Mouse (Mus musculus) forebrain, embryonic 14.5 days (tissue): ENCODE results near the gene Ndufa10. TPM values are rescaled to one million over a fixed set of nuclear protein-coding genes. Genes with fewer than 3 reads are reported as not detected.
A peak's percentile ranks its signal among the peaks of the same experiment; 100 is the strongest.

ENCODE experiments used
- ATAC-seq: fragments of 200-750 bp; cut with Nextera tagmentation; 2 replicates; pipeline ENCODE4 v1.8.0; 2017; ENCODE audit warnings: mild to moderate bottlenecking, moderate library complexity
- DNase-seq: peaks from one replicate; pipeline ENCODE4 v3.0.0-alpha.2; 2015; ENCODE audit warnings: low spot score
- H3K27ac ChIP-seq: fragments of 300-500 bp; sonication (generic); 2 replicates; pipeline ENCODE4 v1.5.1; 2014; ENCODE audit warnings: low read depth, mild to moderate bottlenecking, control low read depth, low read length, moderate library complexity
- H3K27me3 ChIP-seq: fragments of 300-500 bp; sonication (generic); replicated peaks from 2 replicates; pipeline ENCODE4 v1.6.1; 2014; ENCODE audit warnings: low read length, control low read depth, mixed read lengths; ENCODE audit not compliant: control insufficient read depth, insufficient read depth
- H3K36me3 ChIP-seq: fragments of 300-500 bp; sonication (generic); 2 replicates; pipeline ENCODE4 v1.6.1; 2014; ENCODE audit warnings: low read length, control low read depth; ENCODE audit not compliant: control insufficient read depth, insufficient read depth
- H3K4me1 ChIP-seq: fragments of 300-500 bp; sonication (generic); 2 replicates; pipeline ENCODE4 v1.6.1; 2014; ENCODE audit warnings: antibody characterized with exemption, low read length, control low read depth; ENCODE audit not compliant: control insufficient read depth, insufficient read depth
- H3K4me2 ChIP-seq: fragments of 300-500 bp; sonication (generic); 2 replicates; pipeline ENCODE4 v1.6.1; 2014; ENCODE audit warnings: mild to moderate bottlenecking, control low read depth, low read length
- H3K4me3 ChIP-seq: fragments of 300-500 bp; sonication (generic); 2 replicates; pipeline ENCODE4 v1.5.1; 2014; ENCODE audit warnings: low read depth, low read length, control low read depth
- H3K9ac ChIP-seq: fragments of 300-500 bp; sonication (generic); 2 replicates; pipeline ENCODE4 v1.6.1; 2014; ENCODE audit warnings: mild to moderate bottlenecking, low read length, control low read depth, moderate library complexity
- H3K9me3 ChIP-seq: fragments of 300-500 bp; sonication (generic); replicated peaks from 2 replicates; pipeline ENCODE4 v1.6.1; 2016; ENCODE audit warnings: low read length, control low read depth, mixed read lengths; ENCODE audit not compliant: control insufficient read depth
- WGBS: fragments of 180-500 bp; shearing (Covaris S2); extraction: QIAGEN DNeasy Blood & Tissue Kit; methylation state at CpG from one replicate; pipeline ENCODE4 v1.1.7; 2014; 5-methylcytosine and 5-hydroxymethylcytosine counted together
- polyA plus RNA-seq: library from polyadenylated mRNA; unstranded; fragments of >200 nt; fragmentation: Nextera tagmentation; extraction: Ambion mirVana; gene quantifications from 2 replicates; pipeline ENCODE4 v1.2.1, GENCODE M21; 2014

Gene Ndufa10
- polyA plus RNA-seq, 1 experiment from 2014 or later, result 311 TPM

DNA sequence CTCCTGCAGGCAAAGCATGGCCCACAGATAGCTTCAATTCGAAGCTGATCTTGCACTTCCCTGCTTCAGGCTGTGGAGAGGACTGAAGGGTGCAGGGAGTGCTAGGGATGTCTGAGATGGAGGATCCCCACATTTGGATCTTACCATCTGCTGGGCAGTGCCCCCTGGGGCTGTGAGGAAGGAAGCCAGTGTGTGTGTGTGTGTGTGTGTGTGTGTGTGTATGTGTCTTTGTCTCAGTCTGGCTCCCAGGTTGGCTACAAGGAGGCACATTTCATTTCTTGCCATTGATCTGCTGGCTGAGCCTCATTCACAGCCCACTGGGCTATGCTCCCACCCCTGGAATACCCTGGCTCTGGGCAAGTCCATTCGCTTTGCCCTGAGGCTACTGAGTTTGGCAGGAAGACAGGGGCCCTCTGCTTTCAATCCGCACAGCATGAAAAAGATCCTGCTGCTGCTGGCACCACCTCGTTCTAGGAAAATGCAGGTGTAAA lies 36.8 kb downstream of the Ndufa10 start:
- ATAC-seq, result peak; percentile 79

DNA sequence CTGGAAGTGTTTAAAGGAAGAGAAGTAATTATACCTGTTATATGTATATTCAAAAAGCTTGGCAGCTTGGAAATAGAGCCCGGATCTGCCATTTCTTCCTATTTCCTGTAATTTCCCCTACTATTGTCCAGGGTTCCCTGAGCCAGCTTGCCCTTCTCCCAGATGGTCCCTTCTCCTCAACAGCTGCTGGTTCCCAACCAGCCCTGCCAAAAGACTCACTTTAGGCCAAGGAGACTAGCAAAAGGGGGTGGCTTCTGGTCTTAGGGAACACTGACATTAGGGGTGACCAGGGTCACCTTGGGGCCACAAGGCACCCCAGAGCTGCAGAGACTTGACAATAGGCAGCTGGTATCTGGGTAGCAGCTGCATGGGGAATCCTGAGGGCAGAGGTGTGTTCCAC lies 38.7 kb downstream of the Ndufa10 start:
- H3K4me2 ChIP-seq, result no peak overlapping the region
- no peak overlapping the region for H3K4me3 ChIP-seq
- WGBS, result 95% methylated on average over 1 of the region's 1 CpGs
- no peak for ATAC-seq
- no peak overlapping the region for H3K27ac ChIP-seq
- no peak for DNase-seq
- H3K4me1 ChIP-seq, result peaks cover 26% of the 10 kb centered on the region; the same call in 1 of the 2 replicates
- no peak overlapping the region for H3K9ac ChIP-seq
- H3K9me3 ChIP-seq, result no peaks in the 10 kb centered on the region
- peaks cover 11% of the 10 kb centered on the region for H3K36me3 ChIP-seq
- H3K27me3 ChIP-seq, result no peaks in the 10 kb centered on the region

More for the DNA sequence above, 36.8 kb downstream of the Ndufa10 start:
- H3K27ac ChIP-seq, result peak overlapping the region; percentile 44; the same call in 1 of the 2 replicates
- H3K4me3 ChIP-seq, result no peak overlapping the region
- DNase-seq, result peak; percentile 70
- no peak overlapping the region for H3K4me2 ChIP-seq
- H3K9me3 ChIP-seq, result no peaks in the 10 kb centered on the region
- no peaks in the 10 kb centered on the region for H3K27me3 ChIP-seq
- peaks cover 23% of the 10 kb centered on the region; the same call in 1 of the 2 replicates for H3K4me1 ChIP-seq
- 30% methylated on average over 4 of the region's 4 CpGs for WGBS
- peaks cover 26% of the 10 kb centered on the region for H3K36me3 ChIP-seq
- no peak overlapping the region for H3K9ac ChIP-seq

DNA sequence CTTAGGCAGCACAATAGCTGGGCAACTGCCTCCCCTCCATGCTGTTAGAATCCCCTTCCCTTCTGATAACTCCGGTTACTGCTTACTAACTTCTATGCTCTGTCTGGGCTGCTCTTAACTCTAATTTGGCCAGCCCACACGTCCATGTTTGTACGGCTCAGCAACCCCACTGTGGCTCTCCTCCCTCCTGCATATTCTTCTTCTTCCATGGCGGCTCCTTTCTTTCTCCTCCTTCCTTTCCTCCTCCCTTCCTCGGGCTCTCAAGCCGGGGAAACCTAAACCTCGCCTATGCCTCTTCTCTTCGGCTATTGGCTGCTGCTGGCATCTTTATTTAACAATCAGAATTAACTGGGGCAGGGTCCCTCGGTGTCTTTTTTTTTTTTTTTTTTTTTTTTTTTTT lies 40.9 kb downstream of the Ndufa10 start:
- no peak overlapping the region for H3K4me2 ChIP-seq
- 78% methylated on average over 9 of the region's 9 CpGs for WGBS
- no peak overlapping the region for H3K4me3 ChIP-seq
- H3K27ac ChIP-seq, result no peak overlapping the region
- ATAC-seq, result no peak
- peaks cover 19% of the 10 kb centered on the region; the same call in 1 of the 2 replicates for H3K4me1 ChIP-seq
- no peaks in the 10 kb centered on the region for H3K36me3 ChIP-seq
- no peaks in the 10 kb centered on the region for H3K27me3 ChIP-seq
- H3K9me3 ChIP-seq, result no peaks in the 10 kb centered on the region
- no peak for DNase-seq
- H3K9ac ChIP-seq, result no peak overlapping the region

DNA sequence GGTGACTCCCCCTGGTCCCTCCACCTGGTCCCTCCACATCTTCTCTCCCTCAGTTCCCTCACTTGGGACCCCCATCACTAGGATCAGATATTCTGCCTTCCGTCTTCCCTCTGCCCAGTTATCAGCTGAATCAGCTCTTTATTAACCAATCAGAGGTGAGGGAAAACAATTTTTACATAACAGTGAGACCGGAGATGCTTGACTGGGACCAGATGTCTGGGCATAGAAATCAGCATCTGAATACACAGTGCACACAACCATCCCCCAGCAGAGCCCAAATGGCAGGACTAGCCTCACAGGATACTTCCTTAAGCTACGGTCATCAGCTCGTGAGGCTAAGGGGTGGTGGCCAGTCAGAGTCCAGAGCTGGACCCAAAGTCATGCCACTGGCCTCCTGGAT lies 41.6 kb downstream of the Ndufa10 start:
- ATAC-seq, result 0 out of 2 replicates have a peak, but pooled peaks have one; percentile 45
- no peak overlapping the region for H3K27ac ChIP-seq

DNA sequence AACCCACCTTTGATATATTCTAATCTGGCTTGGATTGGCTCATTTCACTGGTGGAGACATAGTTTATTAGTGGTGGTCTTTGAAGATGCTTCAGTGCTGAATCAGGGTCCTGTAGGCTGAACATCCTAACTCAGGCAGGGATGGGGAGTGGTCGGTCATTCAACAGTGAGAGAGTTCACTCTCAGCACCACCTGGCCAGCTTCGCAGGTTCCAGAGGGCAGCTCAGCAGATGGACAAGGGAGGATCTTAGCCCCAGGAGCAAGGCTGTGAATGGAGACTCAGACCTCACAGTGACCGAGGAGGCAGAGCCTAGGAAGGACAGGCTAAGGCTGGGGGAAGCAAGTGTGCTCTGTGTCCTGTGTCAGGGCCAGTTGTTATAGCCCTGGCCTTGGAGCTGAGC lies 42.2 kb downstream of the Ndufa10 start:
- Histone ChIP-seq H3K9me3 (no peaks in the 10 kb centered on the region), H3K27me3 (no peaks in the 10 kb centered on the region), H3K36me3 (no peaks in the 10 kb centered on the region), H3K4me1 (peaks cover 6% of the 10 kb centered on the region; the same call in 1 of the 2 replicates), H3K9ac (no peak overlapping the region), H3K4me3 (no peak overlapping the region), H3K4me2 (no peak overlapping the region), H3K27ac (no peak overlapping the region)
- 81% methylated on average over 3 of the region's 3 CpGs for WGBS
- DNase-seq (no peak), ATAC-seq (no peak)

More for the DNA sequence above, 41.6 kb downstream of the Ndufa10 start:
- no peaks in the 10 kb centered on the region for H3K27me3 ChIP-seq
- no peak overlapping the region for H3K9ac ChIP-seq
- peaks cover 12% of the 10 kb centered on the region; the same call in 1 of the 2 replicates for H3K4me1 ChIP-seq
- WGBS, result 57% methylated on average over 4 of the region's 4 CpGs
- H3K36me3 ChIP-seq, result no peaks in the 10 kb centered on the region
- peak; percentile 39 for DNase-seq
- no peak overlapping the region for H3K4me2 ChIP-seq
- no peaks in the 10 kb centered on the region for H3K9me3 ChIP-seq
- H3K4me3 ChIP-seq, result no peak overlapping the region

DNA sequence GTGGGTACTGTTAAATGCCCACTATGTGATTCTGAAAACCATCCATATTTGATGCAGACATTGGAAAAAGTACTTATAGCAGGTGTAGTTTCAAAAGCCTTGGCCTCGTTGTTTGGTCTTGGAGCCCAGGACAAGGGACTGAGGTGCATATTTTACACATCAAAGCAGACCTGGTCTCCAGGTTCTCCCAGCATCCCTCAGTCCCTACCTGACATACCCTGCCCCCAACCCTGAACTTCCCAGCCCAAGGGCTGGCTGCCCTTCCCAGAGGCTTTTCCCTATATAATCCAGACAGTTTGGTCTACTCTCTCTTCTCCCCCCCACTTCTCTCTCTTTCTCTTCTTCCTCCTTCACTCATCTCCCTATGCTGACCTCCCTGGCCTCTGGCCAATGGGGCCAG lies 42.7 kb downstream of the Ndufa10 start:
- Histone ChIP-seq H3K4me1 (peaks cover 6% of the 10 kb centered on the region; the same call in 1 of the 2 replicates), H3K4me3 (no peak overlapping the region), H3K36me3 (no peaks in the 10 kb centered on the region), H3K9me3 (no peaks in the 10 kb centered on the region), H3K27ac (no peak overlapping the region), H3K27me3 (no peaks in the 10 kb centered on the region), H3K9ac (no peak overlapping the region), H3K4me2 (no peak overlapping the region)
- no peak for DNase-seq
- 85% methylated on average over 1 of the region's 1 CpGs for WGBS
- no peak for ATAC-seq

DNA sequence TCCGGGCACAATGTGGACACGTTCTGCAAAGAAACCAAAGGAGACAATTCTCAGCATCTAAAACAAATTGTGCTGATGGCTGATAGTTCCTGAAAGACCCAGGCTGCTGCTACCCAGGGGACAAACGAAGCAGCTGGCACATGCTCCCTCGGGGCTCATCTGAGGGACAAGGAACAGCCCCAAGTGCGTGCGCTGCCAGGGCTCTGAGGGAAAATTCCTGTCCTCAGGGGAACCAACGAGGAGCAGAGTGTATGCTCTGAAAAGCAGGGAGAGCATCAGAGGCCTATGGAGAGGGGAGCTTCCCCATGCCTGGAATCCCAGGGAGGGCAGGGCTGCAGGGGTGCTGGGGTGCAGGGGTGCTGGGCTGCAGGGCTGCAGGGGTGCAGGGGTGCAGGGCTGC lies 48.9 kb downstream of the Ndufa10 start:
- no peak for DNase-seq
- H3K4me2 ChIP-seq, result no peak overlapping the region
- H3K27me3 ChIP-seq, result no peaks in the 10 kb centered on the region
- ATAC-seq, result no peak
- 67% methylated on average over 7 of the region's 7 CpGs for WGBS
- H3K27ac ChIP-seq, result no peak overlapping the region
- no peak overlapping the region for H3K4me3 ChIP-seq
- no peaks in the 10 kb centered on the region for H3K36me3 ChIP-seq
- no peak overlapping the region for H3K9ac ChIP-seq
- no peaks in the 10 kb centered on the region for H3K9me3 ChIP-seq
- no peaks in the 10 kb centered on the region for H3K4me1 ChIP-seq

DNA sequence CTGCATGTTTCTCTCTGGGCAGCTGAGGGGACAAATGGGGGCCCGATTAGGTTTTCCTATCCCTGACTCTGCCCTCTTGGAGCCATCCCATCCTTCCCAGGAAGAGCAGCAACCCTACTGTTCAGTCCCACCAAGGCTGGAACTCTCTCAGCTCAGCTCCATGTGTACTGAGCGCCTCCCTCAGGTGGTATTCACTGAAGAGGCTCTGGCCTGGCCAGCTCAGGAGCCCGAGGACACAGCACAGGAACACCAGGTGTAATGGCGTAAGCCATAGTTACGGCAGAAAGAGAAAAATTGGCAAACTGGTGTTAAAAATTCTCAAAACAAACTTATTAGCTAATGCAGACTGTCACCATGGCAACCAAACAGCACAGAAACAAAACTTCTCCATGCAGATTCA lies 68.5 kb downstream of the Ndufa10 start:
- Histone ChIP-seq H3K4me2 (no peak overlapping the region), H3K36me3 (no peaks in the 10 kb centered on the region), H3K27me3 (no peaks in the 10 kb centered on the region), H3K4me3 (no peak overlapping the region), H3K27ac (no peak overlapping the region), H3K9ac (no peak overlapping the region), H3K4me1 (no peaks in the 10 kb centered on the region), H3K9me3 (no peaks in the 10 kb centered on the region)
- WGBS, result 78% methylated on average over 5 of the region's 5 CpGs
- ATAC-seq, result no peak
- peak; percentile 28 for DNase-seq

DNA sequence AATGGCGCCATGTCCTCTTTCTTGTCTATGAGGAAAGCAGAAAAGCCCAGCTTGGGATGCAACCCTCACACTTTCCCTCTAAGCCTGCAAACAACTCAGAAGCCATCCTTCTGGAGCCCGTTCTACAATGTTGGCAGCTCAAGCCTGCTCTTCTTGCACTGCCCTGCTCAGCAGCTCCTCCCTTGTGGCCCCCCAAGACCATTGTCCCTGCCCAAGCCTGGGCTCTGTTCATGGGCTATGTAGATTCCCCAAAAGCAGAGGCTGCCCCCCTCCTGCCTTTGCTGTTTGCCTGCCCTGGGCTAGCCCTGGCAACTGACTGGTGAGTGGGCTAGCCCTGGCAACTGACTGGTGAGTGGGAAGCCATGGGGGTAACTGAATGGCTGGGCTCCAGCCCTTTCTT lies 73.1 kb downstream of the Ndufa10 start:
- Histone ChIP-seq H3K4me1 (0 out of 2 replicates have a peak, but pooled peaks cover 9% of the 10 kb centered on the region), H3K4me3 (no peak overlapping the region), H3K36me3 (no peaks in the 10 kb centered on the region), H3K27ac (no peak overlapping the region), H3K9ac (no peak overlapping the region), H3K9me3 (no peaks in the 10 kb centered on the region), H3K4me2 (no peak overlapping the region), H3K27me3 (no peaks in the 10 kb centered on the region)
- no peak for DNase-seq
- no peak for ATAC-seq
- WGBS, result 97% methylated on average over 2 of the region's 2 CpGs
